Mouse (Mus musculus) yolk sac, embryonic 10.5 days (tissue): ENCODE measurements around the gene Itgb5.
A peak's percentile ranks its signal among the peaks of the same experiment; 100 is the strongest.

Experiments
- DNase-seq: peaks from one replicate; pipeline ENCODE4 v3.0.0-alpha.2; 2017; ENCODE audit warnings: low spot score

Itgb5 gene

DNA sequence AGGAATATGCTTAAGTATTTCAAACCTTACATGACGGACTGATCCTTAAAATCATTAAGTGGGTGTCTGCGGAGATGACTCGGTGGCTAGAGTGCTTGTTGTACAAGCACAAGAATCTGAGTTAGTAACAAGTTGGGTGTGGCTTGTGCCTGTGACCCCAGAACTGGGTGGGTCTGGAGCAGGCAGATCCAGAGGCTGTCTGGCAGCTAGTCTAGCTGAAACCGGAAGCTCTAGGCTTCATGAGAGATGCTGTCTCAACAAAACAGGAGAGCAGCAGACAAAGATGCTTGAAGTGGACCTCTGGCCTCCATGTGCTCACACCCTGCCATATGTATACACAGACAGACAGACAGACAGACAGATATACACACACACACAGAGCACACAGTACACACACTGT is 161.2 kb downstream of the Itgb5 start:
- no peak for DNase-seq

DNA sequence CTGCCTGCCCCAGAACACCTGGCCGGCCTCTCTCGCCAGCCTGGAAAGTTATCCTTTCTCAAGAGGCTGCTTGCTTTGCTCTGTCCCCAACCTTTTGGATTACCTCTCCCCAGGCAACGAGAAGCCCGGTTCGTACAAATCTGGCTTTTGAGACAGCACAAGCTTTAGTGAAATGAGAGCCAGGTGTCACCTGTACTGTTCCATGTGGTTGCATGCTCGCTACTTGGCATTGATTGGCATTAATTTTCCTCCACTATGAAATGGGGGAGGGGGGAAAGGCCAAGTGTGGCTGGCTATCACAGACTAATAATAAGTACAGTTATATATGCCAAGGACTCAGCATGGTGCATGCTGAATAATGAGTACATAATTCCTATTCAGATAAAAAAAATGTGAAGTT is 164.9 kb downstream of the Itgb5 start:
- no peak for DNase-seq

DNA sequence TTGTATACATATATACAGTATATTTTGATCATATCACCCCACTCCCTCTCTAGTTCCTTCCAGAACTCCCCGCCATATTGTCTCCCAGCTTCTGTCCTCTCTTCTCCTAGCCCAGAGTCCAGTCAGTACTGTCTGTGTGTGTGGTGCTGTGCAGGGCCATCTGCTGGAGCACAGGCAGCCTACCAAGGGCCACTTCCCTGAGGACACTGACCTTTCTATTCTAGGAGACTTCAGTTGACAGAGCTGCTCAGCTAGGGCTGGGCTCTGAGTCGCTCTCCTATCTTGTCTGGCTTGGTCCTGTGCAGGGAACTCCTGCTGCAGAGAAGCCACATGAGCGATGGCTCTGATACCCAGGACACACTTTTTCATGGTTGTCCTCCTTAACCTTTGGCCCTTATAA is 166.0 kb downstream of the Itgb5 start:
- DNase-seq: peak; percentile 31

DNA sequence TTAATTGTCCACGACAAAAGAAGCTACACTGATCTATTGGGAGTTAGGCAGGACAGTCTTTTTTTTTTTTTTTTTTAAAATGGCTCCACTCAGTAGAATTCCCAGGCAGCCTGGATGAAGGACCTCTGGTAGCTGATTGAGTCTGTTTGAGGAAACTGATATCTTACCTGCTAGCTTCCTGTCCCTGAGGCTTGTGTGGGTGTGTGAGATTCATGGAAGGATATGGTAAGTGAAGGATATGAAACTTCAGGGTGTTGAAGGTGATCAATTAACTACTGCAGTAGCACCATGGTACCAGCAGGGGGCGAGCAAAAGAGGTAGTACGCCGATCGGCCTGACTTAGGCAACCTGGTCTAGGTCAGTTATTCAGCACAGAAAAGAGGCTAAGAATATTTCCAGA is 166.6 kb downstream of the Itgb5 start:
- DNase-seq: peak; percentile 60

DNA sequence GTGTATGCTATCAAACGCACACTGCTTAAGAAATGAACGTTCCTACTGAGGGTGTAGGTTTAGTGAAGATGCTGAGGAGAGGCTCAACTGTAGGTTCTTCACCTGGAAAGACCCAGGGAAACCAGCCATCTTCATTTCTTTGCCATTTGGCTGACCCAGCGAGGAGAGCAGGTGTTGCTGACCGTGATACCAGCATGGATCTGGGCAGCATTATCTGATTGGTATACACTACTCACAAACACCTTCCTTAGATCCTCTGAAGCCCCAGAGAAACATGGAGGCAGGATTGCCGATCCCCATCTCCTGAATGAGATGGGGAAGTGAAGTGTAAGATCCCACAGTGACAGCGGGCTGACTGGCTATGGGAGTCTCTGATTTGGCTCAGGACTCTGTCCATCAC is 168.5 kb downstream of the Itgb5 start:
- DNase-seq: no peak
